Mouse (Mus musculus) spleen, adult 2 months (tissue): ENCODE measurements around the gene Gm13272.
"Not testable (repeated sequence)": the region's sequence is repeated elsewhere in the genome, so short reads cannot be mapped to it uniquely, and the experiment has no call there.

Experiments
- CTCF ChIP-seq: fragments of 200-500 bp; IDR thresholded peaks from 2 replicates; pipeline ENCODE4 v1.5.1; 2011; ENCODE audit warnings: mild to moderate bottlenecking, inconsistent platforms; ENCODE audit not compliant: insufficient read depth, insufficient read length, insufficient replicate concordance; ENCODE audit errors: extremely low read depth
- POLR2A ChIP-seq: fragments of 200-500 bp; IDR thresholded peaks from 2 replicates; pipeline ENCODE4 v1.6.1; 2011; ENCODE audit warnings: low read depth, low read length, inconsistent platforms

- not testable (repeated sequence) for TF ChIP-seq POLR2A, CTCF
These were observed 47.5 kb downstream of the Gm13272 start, which contains the start of gene Ifna6 for GRCm38 (mm10) chr4:88827116-88827515.
